Mouse (Mus musculus): ENCODE results near the gene Slc4a4.
A peak's percentile ranks its signal among the peaks of the same experiment; 100 is the strongest.

Gene Slc4a4

GRCm38 (mm10) chr5:89171025-89171718, 284.6 kb downstream of the Slc4a4 start:
- no peak for DNase-seq (ENCODE audit: low read depth)

- DNase-seq (ENCODE audit: low read depth), result no peak
Observed at GRCm38 (mm10) chr5:89190063-89190462, 303.4 kb downstream of the Slc4a4 start.

- DNase-seq (ENCODE audit: low read depth), result no peak
Observed at GRCm38 (mm10) chr5:89194654-89195053, 308.0 kb downstream of the Slc4a4 start.

- no peak for DNase-seq (ENCODE audit: low read depth)
Observed at GRCm38 (mm10) chr5:89198501-89198900, 311.9 kb downstream of the Slc4a4 start.

GRCm38 (mm10) chr5:89209973-89210703, 323.5 kb downstream of the Slc4a4 start:
- DNase-seq (ENCODE audit: low read depth), result no peak

GRCm38 (mm10) chr5:89211057-89211456, 324.4 kb downstream of the Slc4a4 start:
- no peak for DNase-seq (ENCODE audit: low read depth)

GRCm38 (mm10) chr5:89218222-89218621, 331.6 kb downstream of the Slc4a4 start:
- no peak for DNase-seq (ENCODE audit: low read depth)

GRCm38 (mm10) chr5:89218709-89219108, 332.1 kb downstream of the Slc4a4 start:
- DNase-seq (ENCODE audit: low read depth), result no peak

- peak; percentile 59 for DNase-seq (ENCODE audit: low read depth)
Observed at GRCm38 (mm10) chr5:89221658-89222057, 335.0 kb downstream of the Slc4a4 start.

GRCm38 (mm10) chr5:89223061-89223740, 336.6 kb downstream of the Slc4a4 start:
- DNase-seq (ENCODE audit: low read depth), result no peak

GRCm38 (mm10) chr5:89223744-89224368, 337.2 kb downstream of the Slc4a4 start:
- no peak for DNase-seq (ENCODE audit: low read depth)

- DNase-seq (ENCODE audit: low read depth), result no peak
Observed at GRCm38 (mm10) chr5:89227948-89228347, 341.3 kb downstream of the Slc4a4 start.

GRCm38 (mm10) chr5:89229606-89230005, 343.0 kb downstream of the Slc4a4 start:
- no peak for DNase-seq (ENCODE audit: low read depth)

- peak; percentile 29 for DNase-seq (ENCODE audit: low read depth)
Observed at GRCm38 (mm10) chr5:89232313-89232712, 345.7 kb downstream of the Slc4a4 start.

GRCm38 (mm10) chr5:89251806-89252205, 365.2 kb downstream of the Slc4a4 start:
- no peak for DNase-seq (ENCODE audit: low read depth)

GRCm38 (mm10) chr5:89259804-89260492, 373.3 kb downstream of the Slc4a4 start:
- peak; percentile 19 for DNase-seq (ENCODE audit: low read depth)

GRCm38 (mm10) chr5:89277049-89277448, 390.4 kb downstream of the Slc4a4 start:
- DNase-seq (ENCODE audit: low read depth), result no peak

GRCm38 (mm10) chr5:89277616-89278015, 391.0 kb downstream of the Slc4a4 start:
- peak; percentile 13 for DNase-seq (ENCODE audit: low read depth)

GRCm38 (mm10) chr5:89278309-89278708, 391.7 kb downstream of the Slc4a4 start:
- no peak for DNase-seq (ENCODE audit: low read depth)

GRCm38 (mm10) chr5:89280312-89280863, 393.8 kb downstream of the Slc4a4 start:
- no peak for DNase-seq (ENCODE audit: low read depth)
